Mouse (Mus musculus) erythroblast, adult 5-6 weeks (primary cell): Measurements from ENCODE around the gene Tbcc. TPM values are rescaled to one million over a fixed set of nuclear protein-coding genes. Genes with fewer than 3 reads are reported as not detected.

Experiments used
- ATAC-seq: replicated peaks from 2 replicates; pipeline ENCODE4 v1.8.0; 2016; ENCODE audit warnings: moderate number of reproducible peaks, mild to moderate bottlenecking, moderate TSS enrichment, inconsistent platforms; ENCODE audit not compliant: poor library complexity, low FRiP score, severe bottlenecking
- total RNA-seq, 2 experiments: library from RNA; stranded (forward) in 1 of 2; stranded (reverse) in 1 of 2; fragments of 150-400 nt in 1 of 2; fragments of 200-764, 138-1000 nt in 1 of 2; gene quantifications; 2 replicates each; pipeline versions ENCODE4 v1.2.3 to v1.2.4; 2015 to 2017; ENCODE audit warnings: low replicate concordance in 2 of 2

The Tbcc gene
- total RNA-seq, 2 experiments from 2014 or later, result 1.7 to 8.1 TPM

- 0 out of 2 replicates have a peak, but pooled peaks have one; percentile 41 for ATAC-seq
Measured at GRCm38 (mm10) chr17:46864566-46865195, 25.8 kb upstream of the Tbcc start.

GRCm38 (mm10) chr17:46866836-46867235, 23.6 kb upstream of the Tbcc start:
- no peak for ATAC-seq

GRCm38 (mm10) chr17:46870204-46870798, 20.2 kb upstream of the Tbcc start:
- no peak for ATAC-seq

- ATAC-seq, result no peak
Measured at GRCm38 (mm10) chr17:46870913-46871312, 19.6 kb upstream of the Tbcc start.

GRCm38 (mm10) chr17:46872806-46873205, 17.7 kb upstream of the Tbcc start:
- ATAC-seq, result no peak

- ATAC-seq, result no peak
Measured at GRCm38 (mm10) chr17:46874133-46874532, 16.4 kb upstream of the Tbcc start.

GRCm38 (mm10) chr17:46875626-46876025, 14.9 kb upstream of the Tbcc start:
- 0 out of 2 replicates have a peak, but pooled peaks have one; percentile 26 for ATAC-seq

GRCm38 (mm10) chr17:46876371-46876950, 14.0 kb upstream of the Tbcc start:
- ATAC-seq, result no peak

GRCm38 (mm10) chr17:46877061-46877460, 13.4 kb upstream of the Tbcc start:
- no peak for ATAC-seq

- ATAC-seq, result no peak
Measured at GRCm38 (mm10) chr17:46879841-46880311, 10.6 kb upstream of the Tbcc start.

GRCm38 (mm10) chr17:46880322-46880721, 10.2 kb upstream of the Tbcc start:
- ATAC-seq, result no peak

- no peak for ATAC-seq
Measured at GRCm38 (mm10) chr17:46881728-46882127, 8.8 kb upstream of the Tbcc start.

- no peak for ATAC-seq
Measured at GRCm38 (mm10) chr17:46883107-46883506, 7.4 kb upstream of the Tbcc start.

- no peak for ATAC-seq
Measured at GRCm38 (mm10) chr17:46884766-46885165, 5.7 kb upstream of the Tbcc start.

- no peak for ATAC-seq
Measured at GRCm38 (mm10) chr17:46885218-46885909, 5.1 kb upstream of the Tbcc start.

GRCm38 (mm10) chr17:46885910-46886643, 4.4 kb upstream of the Tbcc start:
- ATAC-seq, result no peak

GRCm38 (mm10) chr17:46888511-46889212, 1.8 kb upstream of the Tbcc start:
- no peak for ATAC-seq

- ATAC-seq, result peak; percentile 44
Measured at GRCm38 (mm10) chr17:46889450-46890084, 917 bp upstream of the Tbcc start.
